ENCODE assay signal across 8 mouse cellular contexts in genomic region chr11:69408541-69409377, GRCm38 (mm10). TPM values are rescaled to one million over a fixed set of nuclear protein-coding genes. Genes with fewer than 3 reads are reported as not detected.
DNase-seq lines count a peak whose midpoint lies in the region; ATAC-seq and TF ChIP-seq lines count a peak whose summit lies in the region.

No protein-coding gene starts in this region.

- peak; percentile 82 for DNase-seq in cerebellum, adult 11 months
- peak; percentile 75 to 80 for DNase-seq in heart, postnatal 14 days
- peak; percentile 88 for DNase-seq in layer of hippocampus, adult 11-12 months (ENCODE audit: low spot score)
- DNase-seq in liver, postnatal 0 days = peak; percentile 82

- under 1% methylated on average over 33 of the region's 33 CpGs for WGBS in forebrain, embryonic 15.5 days
- WGBS in liver, postnatal 0 days (ENCODE audit: insufficient replicate concordance) = under 1% methylated on average over 33 of the region's 33 CpGs
- WGBS in neural tube, embryonic 13.5 days = under 1% methylated on average over 33 of the region's 33 CpGs

- TF ChIP-seq CTCF in ES-Bruce4 (IDR thresholded peaks at IDR 0.05; ENCODE audit: low read depth, low read length) = no peak
- peak; percentile 27; the same call in 1 of the 2 replicates for TF ChIP-seq CTCF in liver, postnatal 0 days (IDR thresholded peaks at IDR 0.05; ENCODE audit: low read depth)
- TF ChIP-seq CTCF in testis, adult 2 months (IDR thresholded peaks at IDR 0.05; ENCODE audit: control insufficient read depth, insufficient read depth, insufficient replicate concordance, low read depth, low read length) = no peak

- H3K4me3 ChIP-seq in ES-Bruce4 (ENCODE audit: low read depth, low read length) = peak overlapping the region; percentile 83
- peak overlapping the region; percentile 79 for H3K4me3 ChIP-seq in forebrain, embryonic 15.5 days
- H3K4me3 ChIP-seq in liver, postnatal 0 days (ENCODE audit: low read depth, low read length) = peak overlapping the region; percentile 77
- peak overlapping the region; percentile 90 for H3K4me3 ChIP-seq in neural tube, embryonic 13.5 days
- H3K4me3 ChIP-seq in testis, adult 2 months (ENCODE audit: control insufficient read depth, low read depth, low read length) = peak overlapping the region; percentile 93

- H3K4me2 ChIP-seq in forebrain, embryonic 15.5 days (replicated peaks) = peak overlapping the region; percentile 93
- peak overlapping the region; percentile 93 for H3K4me2 ChIP-seq in liver, postnatal 0 days (ENCODE audit: low read depth, low read length)
- peak overlapping the region; percentile 96 for H3K4me2 ChIP-seq in neural tube, embryonic 13.5 days

- H3K36me3 ChIP-seq in ES-Bruce4 (ENCODE audit: control insufficient read depth, insufficient read depth, low read length, poor library complexity, severe bottlenecking) = no peaks in the 10 kb centered on the region
- H3K36me3 ChIP-seq in forebrain, embryonic 15.5 days = peaks cover 48% of the 10 kb centered on the region
- H3K36me3 ChIP-seq in liver, postnatal 0 days (replicated peaks; ENCODE audit: insufficient read depth, low read length) = peaks cover 39% of the 10 kb centered on the region
- H3K36me3 ChIP-seq in neural tube, embryonic 13.5 days = peaks cover 62% of the 10 kb centered on the region
- no peaks in the 10 kb centered on the region for H3K36me3 ChIP-seq in testis, adult 2 months (ENCODE audit: control insufficient read depth, insufficient read depth, low read length)

- no peak for TF ChIP-seq POLR2A in ES-Bruce4 (IDR thresholded peaks at IDR 0.05; ENCODE audit: insufficient read depth, low read length)
- 0 out of 2 replicates have a peak, but pooled peaks have one; percentile 33 for TF ChIP-seq POLR2A in testis, adult 2 months (IDR thresholded peaks at IDR 0.05; ENCODE audit: control insufficient read depth, low read depth, low read length)

- H3K27ac ChIP-seq in ES-Bruce4 (ENCODE audit: insufficient read depth, low read length) = peak overlapping the region; percentile 38
- H3K27ac ChIP-seq in forebrain, embryonic 15.5 days (replicated peaks) = peak overlapping the region; percentile 99
- peak overlapping the region; percentile 97 for H3K27ac ChIP-seq in liver, postnatal 0 days (ENCODE audit: low read depth)
- peak overlapping the region; percentile 100 for H3K27ac ChIP-seq in neural tube, embryonic 13.5 days (replicated peaks)
- peak overlapping the region; percentile 45 for H3K27ac ChIP-seq in testis, adult 2 months (ENCODE audit: control insufficient read depth, insufficient read depth, low read depth, low read length)

- peak; percentile 65; the same call in 1 of the 2 replicates for TF ChIP-seq EP300 in ES-Bruce4 (IDR thresholded peaks at IDR 0.05; ENCODE audit: insufficient read depth, low read depth, low read length)
- TF ChIP-seq EP300 in liver, postnatal 0 days (IDR thresholded peaks at IDR 0.05; ENCODE audit: low read depth) = 0 out of 2 replicates have a peak, but pooled peaks have one; percentile 11

- ATAC-seq in forebrain, embryonic 15.5 days (replicated peaks) = peak; percentile 65
- ATAC-seq in liver, postnatal 0 days = peak; percentile 72
- peak; percentile 55 for ATAC-seq in neural tube, embryonic 13.5 days (ENCODE audit: low read depth)

- peak overlapping the region; percentile 78 for H3K9ac ChIP-seq in ES-Bruce4 (ENCODE audit: low read depth, poor library complexity, severe bottlenecking)
- peak overlapping the region; percentile 89 for H3K9ac ChIP-seq in forebrain, embryonic 15.5 days (replicated peaks)
- peak overlapping the region; percentile 89 for H3K9ac ChIP-seq in liver, postnatal 0 days (replicated peaks)
- H3K9ac ChIP-seq in neural tube, embryonic 13.5 days = peak overlapping the region; percentile 100

- H3K4me1 ChIP-seq in ES-Bruce4 (ENCODE audit: control insufficient read depth, insufficient read depth, low read length) = peaks cover 4% of the 10 kb centered on the region
- peaks cover 44% of the 10 kb centered on the region for H3K4me1 ChIP-seq in forebrain, embryonic 15.5 days
- H3K4me1 ChIP-seq in liver, postnatal 0 days (ENCODE audit: insufficient read depth) = peaks cover 28% of the 10 kb centered on the region
- peaks cover 56% of the 10 kb centered on the region for H3K4me1 ChIP-seq in neural tube, embryonic 13.5 days (replicated peaks)
- peaks cover 36% of the 10 kb centered on the region for H3K4me1 ChIP-seq in testis, adult 2 months (ENCODE audit: control insufficient read depth, insufficient read depth, low read length)

- intact Hi-C loops in heart, postnatal 14 days (cut with DNase I) = no loop called here

- no peaks in the 10 kb centered on the region for H3K9me3 ChIP-seq in ES-Bruce4 (replicated peaks; ENCODE audit: control insufficient read depth, insufficient read depth, low read length, poor library complexity, severe bottlenecking)
- H3K9me3 ChIP-seq in forebrain, embryonic 15.5 days = no peaks in the 10 kb centered on the region
- no peaks in the 10 kb centered on the region for H3K9me3 ChIP-seq in liver, postnatal 0 days (ENCODE audit: low read length)
- no peaks in the 10 kb centered on the region for H3K9me3 ChIP-seq in neural tube, embryonic 13.5 days

- no peaks in the 10 kb centered on the region for H3K27me3 ChIP-seq in ES-Bruce4 (ENCODE audit: control insufficient read depth, insufficient read depth, low read length, poor library complexity, severe bottlenecking)
- no peaks in the 10 kb centered on the region for H3K27me3 ChIP-seq in forebrain, embryonic 15.5 days
- no peaks in the 10 kb centered on the region for H3K27me3 ChIP-seq in liver, postnatal 0 days (ENCODE audit: insufficient read depth, low read length)
- H3K27me3 ChIP-seq in neural tube, embryonic 13.5 days = no peaks in the 10 kb centered on the region
- H3K27me3 ChIP-seq in testis, adult 2 months (ENCODE audit: control insufficient read depth, insufficient read depth, low read length) = no peaks in the 10 kb centered on the region

RNA-seq across cellular contexts. Expression of gene Kdm6b, which starts 4.7 kb away (rescaled TPM):
- 23.3 and 28.4 TPM in 2 replicates for polyA plus RNA-seq in ES-Bruce4 (2011; ENCODE audit: insufficient read depth, insufficient read length, low read depth, missing spikeins)
- 56.6 and 58.9 TPM in 2 replicates for polyA plus RNA-seq in forebrain, embryonic 15.5 days (2015; fragmentation: Nextera tagmentation; extraction: Ambion mirVana)
- 10 to 100 TPM; 45.7 to 50.6 TPM for total RNA-seq in heart, postnatal 14 days (2021)
- 7.4 and 8.2 TPM in 2 replicates for polyA plus RNA-seq in liver, postnatal 0 days (2015; fragmentation: Nextera tagmentation; extraction: Ambion mirVana)
- polyA plus RNA-seq in neural tube, embryonic 13.5 days (2015; fragmentation: Nextera tagmentation; extraction: Ambion mirVana) = 44.8 and 47.4 TPM in 2 replicates
- polyA plus RNA-seq in testis, adult 2 months (2012; rRNA removed) = 8.0 and 8.6 TPM in 2 replicates

RNA-seq across cellular contexts. Expression of gene Tmem88, which starts 10.7 kb away (rescaled TPM):
- 15.7 and 16.6 TPM in 2 replicates for polyA plus RNA-seq in ES-Bruce4 (2011; ENCODE audit: insufficient read depth, insufficient read length, low read depth, missing spikeins)
- polyA plus RNA-seq in forebrain, embryonic 15.5 days (2015; fragmentation: Nextera tagmentation; extraction: Ambion mirVana) = 5.9 and 6.7 TPM in 2 replicates
- total RNA-seq in heart, postnatal 14 days (2021) = 10 to 100 TPM; 37.4 to 39.6 TPM
- 12.3 and 14.0 TPM in 2 replicates for polyA plus RNA-seq in liver, postnatal 0 days (2015; fragmentation: Nextera tagmentation; extraction: Ambion mirVana)
- 7.8 and 8.4 TPM in 2 replicates for polyA plus RNA-seq in neural tube, embryonic 13.5 days (2015; fragmentation: Nextera tagmentation; extraction: Ambion mirVana)
- polyA plus RNA-seq in testis, adult 2 months (2012; rRNA removed) = 2.0 and 2.4 TPM in 2 replicates

RNA-seq across cellular contexts. Expression of gene Cyb5d1, which starts 13.3 kb away (rescaled TPM):
- 21.1 and 21.5 TPM in 2 replicates for polyA plus RNA-seq in ES-Bruce4 (2011; ENCODE audit: insufficient read depth, insufficient read length, low read depth, missing spikeins)
- 44.3 and 45.9 TPM in 2 replicates for polyA plus RNA-seq in forebrain, embryonic 15.5 days (2015; fragmentation: Nextera tagmentation; extraction: Ambion mirVana)
- total RNA-seq in heart, postnatal 14 days (2021) = 10 to 100 TPM; 25.0 to 29.3 TPM
- polyA plus RNA-seq in liver, postnatal 0 days (2015; fragmentation: Nextera tagmentation; extraction: Ambion mirVana) = 4.7 and 5.4 TPM in 2 replicates
- 36.2 and 39.2 TPM in 2 replicates for polyA plus RNA-seq in neural tube, embryonic 13.5 days (2015; fragmentation: Nextera tagmentation; extraction: Ambion mirVana)
- 35.3 and 42.5 TPM in 2 replicates for polyA plus RNA-seq in testis, adult 2 months (2012; rRNA removed)

RNA-seq across cellular contexts. Expression of gene Naa38, which starts 13.5 kb away (rescaled TPM):
- 77.9 and 94.0 TPM in 2 replicates for polyA plus RNA-seq in ES-Bruce4 (2011; ENCODE audit: insufficient read depth, insufficient read length, low read depth, missing spikeins)
- polyA plus RNA-seq in forebrain, embryonic 15.5 days (2015; fragmentation: Nextera tagmentation; extraction: Ambion mirVana) = 89.4 and 91.9 TPM in 2 replicates
- total RNA-seq in heart, postnatal 14 days (2021) = 10 to 100 TPM; 85.4 to 91.7 TPM
- polyA plus RNA-seq in liver, postnatal 0 days (2015; fragmentation: Nextera tagmentation; extraction: Ambion mirVana) = 83.7 and 83.9 TPM in 2 replicates
- 112 and 117 TPM in 2 replicates for polyA plus RNA-seq in neural tube, embryonic 13.5 days (2015; fragmentation: Nextera tagmentation; extraction: Ambion mirVana)
- polyA plus RNA-seq in testis, adult 2 months (2012; rRNA removed) = 325 and 343 TPM in 2 replicates

RNA-seq across cellular contexts. Expression of gene Chd3, which starts 39.6 kb away (rescaled TPM):
- polyA plus RNA-seq in ES-Bruce4 (2011; ENCODE audit: insufficient read depth, insufficient read length, low read depth, missing spikeins) = 21.9 and 25.7 TPM in 2 replicates
- 127 and 138 TPM in 2 replicates for polyA plus RNA-seq in forebrain, embryonic 15.5 days (2015; fragmentation: Nextera tagmentation; extraction: Ambion mirVana)
- 10 to 100 TPM; 45.4 to 47.4 TPM for total RNA-seq in heart, postnatal 14 days (2021)
- 7.8 and 8.7 TPM in 2 replicates for polyA plus RNA-seq in liver, postnatal 0 days (2015; fragmentation: Nextera tagmentation; extraction: Ambion mirVana)
- polyA plus RNA-seq in neural tube, embryonic 13.5 days (2015; fragmentation: Nextera tagmentation; extraction: Ambion mirVana) = 82.3 and 84.6 TPM in 2 replicates
- polyA plus RNA-seq in testis, adult 2 months (2012; rRNA removed) = 49.4 and 52.5 TPM in 2 replicates

Comparison
In these comparisons a context has a peak if more than half of its experiments do, and no peak if none do; other contexts are left out.
1. Peak in every context shown above with its lines: DNase-seq, ATAC-seq, H3K4me3 ChIP-seq and H3K27ac ChIP-seq.
2. H3K27ac ChIP-seq: peak in every context shown above with its lines; median percentile 100 in neural tube, embryonic 13.5 days; 99 in forebrain, embryonic 15.5 days; 97 in liver, postnatal 0 days; 45 in testis, adult 2 months; 38 in ES-Bruce4.